Mouse (Mus musculus): Measurements from ENCODE around the gene Akap8.

DNA sequence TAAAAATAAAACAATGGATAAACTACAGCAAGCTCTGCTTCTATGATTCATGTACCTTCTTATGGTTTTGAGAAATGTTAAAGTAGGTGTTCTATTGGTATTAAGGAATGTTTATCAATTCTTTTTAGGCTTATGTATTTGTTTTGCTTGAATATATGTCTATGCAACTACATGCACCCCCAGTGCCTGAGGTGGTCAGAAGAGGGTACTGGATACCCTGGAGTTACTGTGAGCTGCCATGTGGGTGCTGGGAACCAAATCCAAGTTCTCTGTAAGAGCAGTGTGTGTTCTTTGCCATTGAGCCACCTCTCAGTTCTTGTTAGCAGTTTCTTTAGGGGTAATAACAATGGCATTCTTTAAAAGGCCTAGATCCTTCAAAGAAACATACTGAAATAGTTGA, 30.7 kb upstream of the Akap8 start:
- TF ChIP-seq CTCF (IDR thresholded peaks at IDR 0.05; ENCODE audit: control insufficient read depth, insufficient read depth, low read length) (no peak), POLR2A (IDR thresholded peaks at IDR 0.05; ENCODE audit: borderline replicate concordance, control insufficient read depth, low read depth, low read length) (no peak)

All from bone marrow, adult 2 months (tissue).